Mouse (Mus musculus) neutrophil, adult 59 days (primary cell): ENCODE data around the gene Steap1. TPM values are rescaled to one million over a fixed set of nuclear protein-coding genes. Genes with fewer than 3 reads are reported as not detected.

ENCODE experiments used
- total RNA-seq, 2 experiments: library from RNA; stranded (reverse); gene quantifications; 1 replicate in 1 of 2; 2 replicates in 1 of 2; pipeline ENCODE4 v1.2.4; 2023

The Steap1 gene
- total RNA-seq, result not detected

DNA sequence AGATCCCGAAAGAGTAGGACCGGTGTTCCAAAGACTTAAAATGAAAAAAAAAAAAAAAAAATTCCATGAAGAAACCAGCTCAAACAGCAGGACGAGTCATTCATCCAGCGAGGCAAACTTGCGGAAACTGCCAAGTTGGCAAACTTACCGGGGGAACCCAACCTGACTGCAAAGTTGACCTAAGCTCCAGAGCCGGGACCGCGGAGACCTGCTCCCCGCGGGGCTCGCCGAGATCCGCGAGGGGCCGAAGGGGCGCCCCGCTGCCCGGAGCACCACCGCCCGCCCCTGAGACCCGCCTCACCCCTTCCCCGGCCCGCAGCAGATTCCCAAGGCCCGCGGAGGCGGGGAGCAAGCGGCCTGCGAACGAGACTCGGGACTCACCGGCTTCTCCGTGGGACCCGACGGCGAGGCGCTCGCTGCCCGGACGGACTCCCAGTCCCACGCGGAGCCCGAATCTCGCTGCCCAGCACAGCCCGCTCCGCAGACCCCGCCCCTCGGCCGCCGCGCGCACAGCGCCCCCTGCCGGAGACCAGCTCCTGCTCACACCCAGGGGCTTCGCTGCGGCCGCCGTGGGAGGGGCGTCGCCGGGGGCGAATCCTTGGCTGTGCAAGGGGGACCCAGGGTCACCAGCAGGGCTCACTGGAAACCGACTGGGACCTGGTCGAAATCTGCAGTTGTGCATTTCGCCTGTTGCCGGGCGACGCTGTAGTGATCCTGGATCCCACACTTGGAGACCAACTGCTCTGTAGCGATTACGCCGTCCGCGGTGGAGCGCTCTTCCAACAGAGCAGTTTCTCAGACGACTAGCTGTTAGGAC is at the start of gene Steap1:
Gene Steap1, minus strand, starts transcription at position 461 of the 817 bp plus-strand sequence.

DNA sequence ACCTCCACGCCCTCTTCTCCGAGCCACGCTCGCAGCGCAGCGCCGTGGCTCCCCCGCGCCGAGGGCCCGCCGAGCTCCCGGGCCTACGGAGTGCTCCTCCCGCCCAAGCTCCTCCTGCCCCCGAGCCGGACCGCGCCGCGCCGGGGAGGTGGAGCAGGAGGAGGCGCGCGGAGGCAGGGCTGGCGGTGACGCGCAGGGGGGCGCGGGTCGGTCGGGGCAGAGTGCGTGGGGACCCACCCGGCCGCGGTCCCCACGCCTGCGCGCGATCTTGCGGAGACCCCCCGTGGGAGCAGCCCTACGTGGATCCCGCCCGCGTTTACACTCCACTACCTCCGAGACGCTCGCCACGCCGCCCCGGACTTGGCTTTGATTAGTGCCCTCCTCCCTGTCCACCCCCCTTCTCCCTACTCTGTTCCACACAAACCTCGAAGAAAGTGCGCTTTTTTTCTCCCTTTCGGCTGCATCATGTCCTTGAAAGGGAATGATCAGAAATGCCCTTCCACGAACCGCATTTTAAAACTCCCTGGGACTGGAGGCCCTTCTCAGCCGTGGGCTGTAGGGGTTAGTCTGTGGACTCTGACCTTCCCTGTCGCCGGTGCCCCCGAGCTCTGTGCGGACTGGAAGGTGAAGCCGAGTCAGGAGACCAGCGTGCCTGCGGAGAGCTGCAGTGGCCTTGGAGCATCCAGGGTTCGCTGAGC is 55.0 kb downstream of the Steap1 start, which contains the start of gene Steap2:
Gene Steap2, minus strand, starts transcription at position 623 of the 698 bp plus-strand sequence.

Other genes with a start within 250 kb of the Steap1 start
- 1 to 10 TPM; 2.4 to 3.2 TPM for gene Cldn12, start 234.4 kb downstream of the Steap1 start, total RNA-seq
- 10 to 100 TPM; 10.1 to 12.2 TPM for gene Gtpbp10, start 189.8 kb downstream of the Steap1 start, total RNA-seq
- not detected for gene Gm8773, start 175.5 kb downstream of the Steap1 start, total RNA-seq
- not detected for gene Cfap69, start 85.1 kb downstream of the Steap1 start, total RNA-seq
- not detected for gene Steap2, start 54.7 kb downstream of the Steap1 start, total RNA-seq